Mouse (Mus musculus) adrenal gland, postnatal 14 days (tissue): ENCODE measurements around the gene Zfp503. TPM values are rescaled to one million over a fixed set of nuclear protein-coding genes. Genes with fewer than 3 reads are reported as not detected.

Experiments used
- DNase-seq: peaks from one replicate; pipeline ENCODE4 v3.0.0; 2021; ENCODE audit warnings: mixed read lengths
- long read RNA-seq, 2 experiments: library from polyadenylated mRNA; stranded (forward); transcript quantifications; one replicate each; pipeline ENCODE4 v2.0.0; 2021
- total RNA-seq: library from RNA; stranded (reverse); gene quantifications from 2 replicates; pipeline ENCODE4 v1.2.3, GENCODE M21; 2021

The Zfp503 gene
- 22.3 and 24.3 TPM in 2 replicates for total RNA-seq
- long read RNA-seq, experiment 1, partial matches to known transcripts = 1 of 7 reads
- long read RNA-seq, experiment 1, other reads (novel, unspliced or antisense) = 6 of 7 reads
- long read RNA-seq, experiment 2, partial matches to known transcripts = 1 of 3 reads
- long read RNA-seq, experiment 2, other reads (novel, unspliced or antisense) = 2 of 3 reads

- DNase-seq = peak; percentile 86
These were observed at the start of gene Zfp503 for GRCm38 (mm10) chr14:21989291-21989913. Zfp503 (minus strand) TSS chr14:21989601.

- DNase-seq = no peak
These were observed 48.2 kb upstream of the Zfp503 start for GRCm38 (mm10) chr14:22037498-22038131.

GRCm38 (mm10) chr14:22036802-22037497, 47.5 kb upstream of the Zfp503 start:
- DNase-seq = no peak

GRCm38 (mm10) chr14:22036338-22036737, 46.9 kb upstream of the Zfp503 start:
- DNase-seq = no peak

GRCm38 (mm10) chr14:22035900-22036299, 46.5 kb upstream of the Zfp503 start:
- DNase-seq = peak; percentile 87

GRCm38 (mm10) chr14:22023533-22023932, 34.1 kb upstream of the Zfp503 start:
- no peak for DNase-seq

- DNase-seq = peak; percentile 72
These were observed 31.5 kb upstream of the Zfp503 start for GRCm38 (mm10) chr14:22020885-22021284.

GRCm38 (mm10) chr14:22019949-22020845, 30.8 kb upstream of the Zfp503 start:
- DNase-seq = no peak

GRCm38 (mm10) chr14:22019252-22019948, 30.0 kb upstream of the Zfp503 start, which contains the start of gene Lrmda:
Lrmda (plus strand) TSS chr14:22019712.
- peak; percentile 89 for DNase-seq

GRCm38 (mm10) chr14:22017011-22017410, 27.6 kb upstream of the Zfp503 start:
- DNase-seq = no peak

GRCm38 (mm10) chr14:22014781-22015180, 25.4 kb upstream of the Zfp503 start:
- peak; percentile 36 for DNase-seq

GRCm38 (mm10) chr14:22014315-22014714, 24.9 kb upstream of the Zfp503 start:
- DNase-seq = no peak

- peak; percentile 26 for DNase-seq
These were observed 17.6 kb upstream of the Zfp503 start for GRCm38 (mm10) chr14:22007006-22007405.

- DNase-seq = no peak
These were observed 15.5 kb upstream of the Zfp503 start for GRCm38 (mm10) chr14:22004943-22005342.

GRCm38 (mm10) chr14:22003631-22004030, 14.2 kb upstream of the Zfp503 start:
- no peak for DNase-seq

GRCm38 (mm10) chr14:22003231-22003630, 13.8 kb upstream of the Zfp503 start:
- DNase-seq = no peak

- DNase-seq = no peak
These were observed 10.2 kb upstream of the Zfp503 start for GRCm38 (mm10) chr14:21999588-21999987.

- DNase-seq = peak; percentile 88
These were observed 5.8 kb upstream of the Zfp503 start for GRCm38 (mm10) chr14:21995031-21995754.

GRCm38 (mm10) chr14:21994061-21994990, 4.9 kb upstream of the Zfp503 start:
- peak; percentile 76 for DNase-seq
